Mouse (Mus musculus) liver, embryonic 11.5 days (tissue): Measurements from ENCODE around the gene St3gal4. TPM values are rescaled to one million over a fixed set of nuclear protein-coding genes. Genes with fewer than 3 reads are reported as not detected.
"Not testable (repeated sequence)": the region's sequence is repeated elsewhere in the genome, so short reads cannot be mapped to it uniquely, and the experiment has no call there.

Experiments used
- ATAC-seq: fragments of 200-750 bp; cut with Nextera tagmentation; replicated peaks from 2 replicates; pipeline ENCODE4 v1.8.0; 2017; ENCODE audit warnings: moderate number of reproducible peaks, mild to moderate bottlenecking, moderate TSS enrichment, moderate library complexity; ENCODE audit not compliant: low FRiP score
- DNase-seq: peaks from one replicate; pipeline ENCODE4 v3.0.0-alpha.2; 2017; ENCODE audit warnings: low spot score
- H3K27ac ChIP-seq: fragments of 300-500 bp; sonication (generic); 2 replicates; pipeline ENCODE4 v1.5.1; 2014; ENCODE audit warnings: mild to moderate bottlenecking, low read depth, low read length, control low read depth
- H3K27me3 ChIP-seq: fragments of 300-500 bp; sonication (generic); replicated peaks from 2 replicates; pipeline ENCODE4 v1.6.1; 2014; ENCODE audit warnings: low read length, mixed read lengths; ENCODE audit not compliant: control insufficient read depth, insufficient read depth
- H3K36me3 ChIP-seq: fragments of 300-500 bp; sonication (generic); 2 replicates; pipeline ENCODE4 v1.6.1; 2014; ENCODE audit warnings: mild to moderate bottlenecking, low read length, moderate library complexity, mixed read lengths; ENCODE audit not compliant: control insufficient read depth, insufficient read depth
- H3K4me1 ChIP-seq: fragments of 300-500 bp; sonication (generic); replicated peaks from 2 replicates; pipeline ENCODE4 v1.6.1; 2014; ENCODE audit warnings: low read length, mixed read lengths; ENCODE audit not compliant: control insufficient read depth, insufficient read depth
- H3K4me2 ChIP-seq: fragments of 300-500 bp; sonication (generic); 2 replicates; pipeline ENCODE4 v1.6.1; 2014; ENCODE audit warnings: mild to moderate bottlenecking, control low read depth, moderate library complexity
- H3K4me3 ChIP-seq: fragments of 300-500 bp; sonication (generic); 2 replicates; pipeline ENCODE4 v1.5.1; 2014; ENCODE audit warnings: low read depth, low read length, control low read depth
- H3K9ac ChIP-seq: fragments of 300-500 bp; sonication (generic); 2 replicates; pipeline ENCODE4 v1.6.1; 2014; ENCODE audit warnings: low read depth, low read length, control low read depth
- H3K9me3 ChIP-seq: fragments of 300-500 bp; sonication (generic); 2 replicates; pipeline ENCODE4 v1.6.1; 2016; ENCODE audit warnings: low read length, inconsistent platforms, mixed read lengths; ENCODE audit not compliant: control insufficient read depth
- WGBS: fragments of 180-500 bp; shearing (Covaris S2); extraction: QIAGEN DNeasy Blood & Tissue Kit; methylation state at CpG from one replicate; pipeline ENCODE4 v1.1.7; 2014; 5-methylcytosine and 5-hydroxymethylcytosine counted together
- polyA plus RNA-seq: library from polyadenylated mRNA; unstranded; fragments of >200 nt; fragmentation: Nextera tagmentation; extraction: Ambion mirVana; gene quantifications from 2 replicates; pipeline ENCODE4 v1.2.1, GENCODE M21; 2014

Gene St3gal4
- polyA plus RNA-seq, 1 experiment from 2014 or later = 34.8 TPM

DNA sequence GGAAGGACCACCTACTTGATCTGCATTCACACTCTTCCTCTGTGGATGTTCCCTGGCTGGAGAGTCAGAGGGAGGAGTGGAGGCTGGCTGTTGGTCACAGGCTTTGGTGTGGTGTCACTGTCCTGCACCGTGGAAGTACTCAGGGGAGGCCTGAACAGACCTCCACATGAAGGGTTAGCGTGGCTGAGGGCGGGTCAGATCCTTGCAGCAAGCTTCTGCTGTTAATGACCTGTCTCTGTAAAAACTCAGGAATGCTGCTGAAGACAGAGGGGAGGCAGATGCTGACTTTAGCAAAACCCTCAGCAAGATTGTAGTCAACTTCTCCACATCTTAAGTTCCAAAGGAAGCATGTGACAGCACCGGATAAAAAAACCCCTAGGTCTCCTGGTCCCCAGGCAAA lies 37.8 kb upstream of the St3gal4 start:
- Histone ChIP-seq H3K27me3 (no peaks in the 10 kb centered on the region), H3K4me1 (no peaks in the 10 kb centered on the region; the same call in 1 of the 2 replicates), H3K9ac (no peak overlapping the region), H3K27ac (no peak overlapping the region), H3K36me3 (no peaks in the 10 kb centered on the region; the same call in 1 of the 2 replicates), H3K4me3 (no peak overlapping the region), H3K9me3 (no peaks in the 10 kb centered on the region), H3K4me2 (no peak overlapping the region)
- 81% methylated on average over 4 of the region's 4 CpGs for WGBS
- DNase-seq (no peak), ATAC-seq (no peak)

DNA sequence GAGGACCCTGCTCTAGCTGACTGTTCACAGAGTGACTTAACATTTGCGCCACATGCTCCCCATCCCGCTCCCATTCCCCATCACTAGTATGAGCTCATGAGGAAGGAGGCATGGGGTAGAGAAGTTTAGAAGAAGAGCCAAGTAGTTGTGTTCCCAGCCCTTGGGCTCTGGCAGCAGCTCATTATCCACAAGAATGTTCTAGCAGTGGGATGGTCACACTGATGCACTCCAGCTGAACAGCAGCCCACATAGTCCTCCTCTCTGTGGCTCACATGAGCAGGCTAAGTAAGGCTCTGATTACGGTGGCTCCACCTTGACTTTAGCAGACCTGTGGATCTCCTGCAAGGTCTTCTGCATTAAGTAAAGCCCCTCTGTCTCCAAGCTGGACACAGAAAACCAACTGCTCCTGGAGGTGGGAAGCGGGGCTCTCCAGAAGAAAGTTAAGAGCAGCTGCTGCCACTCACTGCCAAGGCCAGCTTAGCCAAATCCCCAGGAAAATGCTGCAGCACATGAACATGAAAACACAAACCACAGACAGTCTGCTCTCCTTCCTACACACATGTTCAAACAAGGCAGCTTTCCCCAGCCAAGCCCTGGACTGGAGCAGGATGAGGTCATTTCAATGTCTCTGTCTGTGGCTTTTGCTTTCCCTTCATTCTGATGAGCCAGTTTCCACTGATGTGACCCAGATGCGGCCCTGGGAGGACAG lies 37.1 kb upstream of the St3gal4 start:
- no peak overlapping the region for H3K4me2 ChIP-seq
- H3K27ac ChIP-seq = no peak overlapping the region
- no peak overlapping the region for H3K4me3 ChIP-seq
- 85% methylated on average over 5 of the region's 5 CpGs for WGBS
- H3K4me1 ChIP-seq = no peaks in the 10 kb centered on the region; the same call in 1 of the 2 replicates
- no peaks in the 10 kb centered on the region for H3K9me3 ChIP-seq
- DNase-seq (no peak), ATAC-seq (no peak)
- no peaks in the 10 kb centered on the region for H3K27me3 ChIP-seq
- no peaks in the 10 kb centered on the region; the same call in 1 of the 2 replicates for H3K36me3 ChIP-seq
- H3K9ac ChIP-seq = no peak overlapping the region

DNA sequence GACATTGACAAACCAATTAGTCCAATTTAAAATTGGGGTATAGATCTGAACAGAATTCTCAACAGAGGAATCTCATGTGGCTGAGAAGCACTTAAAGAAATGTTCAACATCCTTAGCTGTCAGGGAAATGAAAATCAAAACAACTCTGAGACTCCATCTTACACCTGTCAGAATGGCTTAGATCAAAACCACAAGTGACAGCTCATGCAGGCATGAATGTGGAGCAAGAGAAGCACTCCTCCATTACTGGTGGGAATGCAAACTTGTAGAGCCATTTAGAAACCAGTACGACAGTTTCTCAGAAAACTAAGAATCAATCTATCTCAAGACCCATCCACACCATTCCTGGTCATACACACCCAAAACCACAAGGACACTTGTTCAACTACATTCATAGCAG lies 33.9 kb upstream of the St3gal4 start:
- 73% methylated on average over 1 of the region's 1 CpGs for WGBS

DNA sequence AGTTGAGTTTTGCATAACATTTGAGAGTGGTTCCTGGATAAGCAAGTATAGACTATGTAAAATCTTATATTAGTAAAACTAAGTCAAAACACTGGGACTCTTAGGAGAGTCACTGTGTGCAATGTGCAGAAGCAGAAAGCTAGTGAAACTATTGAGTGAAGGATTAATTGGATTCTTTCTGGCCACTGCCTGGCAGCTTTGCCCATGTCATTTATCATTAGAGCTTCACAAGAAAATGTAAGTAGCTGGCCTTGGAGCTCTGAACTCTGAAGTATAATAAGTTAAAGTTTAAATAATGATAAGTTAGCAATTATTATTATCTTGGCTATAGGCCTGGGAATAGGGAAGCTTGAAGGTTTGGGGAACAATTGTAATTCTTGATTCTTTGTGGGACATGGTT lies 29.8 kb upstream of the St3gal4 start:
- H3K9me3 ChIP-seq = not testable (repeated sequence)

More for the DNA sequence above, 33.9 kb upstream of the St3gal4 start:
- no peak overlapping the region for H3K9ac ChIP-seq
- DNase-seq (no peak), ATAC-seq (no peak)
- no peaks in the 10 kb centered on the region for H3K9me3 ChIP-seq
- H3K36me3 ChIP-seq = no peaks in the 10 kb centered on the region; the same call in 1 of the 2 replicates
- H3K27ac ChIP-seq = no peak overlapping the region
- H3K27me3 ChIP-seq = no peaks in the 10 kb centered on the region
- H3K4me3 ChIP-seq = no peak overlapping the region
- H3K4me1 ChIP-seq = peaks cover 3% of the 10 kb centered on the region; the same call in 1 of the 2 replicates
- H3K4me2 ChIP-seq = no peak overlapping the region

DNA sequence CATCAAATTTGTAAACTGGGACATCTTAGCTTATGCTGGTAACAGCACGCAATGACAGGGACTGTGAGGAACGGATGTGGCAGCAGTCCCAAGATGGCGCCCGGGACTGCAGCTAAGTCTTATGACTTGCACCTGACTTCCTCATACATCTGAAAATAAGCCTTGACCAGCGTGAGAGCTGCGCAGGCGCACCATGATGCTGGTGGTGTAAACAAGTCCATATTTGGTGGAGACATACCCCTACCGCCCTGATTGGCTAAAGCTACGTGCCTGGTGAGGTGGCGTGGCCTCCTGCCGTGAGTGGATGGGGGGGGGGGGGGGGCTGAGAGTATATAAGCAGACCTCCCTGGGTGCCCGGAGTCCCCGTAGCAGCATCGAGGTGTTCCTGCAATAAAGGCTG lies 28.2 kb upstream of the St3gal4 start:
- not testable (repeated sequence) for H3K4me1 ChIP-seq, H3K27me3 ChIP-seq, H3K9ac ChIP-seq, H3K4me3 ChIP-seq, DNase-seq, H3K4me2 ChIP-seq, ATAC-seq, H3K36me3 ChIP-seq, H3K27ac ChIP-seq, H3K9me3 ChIP-seq
- WGBS = 92% methylated on average over 13 of the region's 14 CpGs

More for the DNA sequence above, 29.8 kb upstream of the St3gal4 start:
- not testable (repeated sequence) for H3K4me2 ChIP-seq, H3K4me3 ChIP-seq, H3K4me1 ChIP-seq, ATAC-seq, H3K27me3 ChIP-seq, H3K36me3 ChIP-seq, H3K27ac ChIP-seq, DNase-seq, H3K9ac ChIP-seq

DNA sequence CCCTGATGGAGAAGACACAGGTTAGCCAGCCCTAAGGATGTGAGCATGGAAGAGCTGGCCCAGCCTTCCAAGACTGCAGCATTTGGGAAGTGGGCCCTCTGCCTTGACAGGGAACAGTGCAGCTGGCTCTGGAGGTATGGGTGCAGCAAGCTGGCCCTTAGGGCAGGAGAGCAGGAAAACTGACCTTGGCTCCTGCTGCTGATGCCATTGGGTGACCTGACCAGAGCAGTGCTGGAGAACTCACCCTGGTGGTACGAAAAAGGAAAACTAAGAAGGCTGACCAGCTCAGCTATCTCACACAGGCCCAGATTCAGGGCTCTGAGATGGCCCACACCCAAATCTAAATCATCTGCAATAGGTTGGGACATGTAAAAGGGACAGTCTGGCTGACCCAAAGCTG lies 26.8 kb upstream of the St3gal4 start:
- no peak for DNase-seq
- Histone ChIP-seq H3K9me3 (no peaks in the 10 kb centered on the region), H3K9ac (no peak overlapping the region), H3K27me3 (no peaks in the 10 kb centered on the region), H3K4me1 (0 out of 2 replicates have a peak, but pooled peaks cover 6% of the 10 kb centered on the region), H3K36me3 (no peaks in the 10 kb centered on the region; the same call in 1 of the 2 replicates), H3K27ac (no peak overlapping the region), H3K4me2 (no peak overlapping the region), H3K4me3 (no peak overlapping the region)
- 81% methylated on average over 1 of the region's 1 CpGs for WGBS
- no peak for ATAC-seq

DNA sequence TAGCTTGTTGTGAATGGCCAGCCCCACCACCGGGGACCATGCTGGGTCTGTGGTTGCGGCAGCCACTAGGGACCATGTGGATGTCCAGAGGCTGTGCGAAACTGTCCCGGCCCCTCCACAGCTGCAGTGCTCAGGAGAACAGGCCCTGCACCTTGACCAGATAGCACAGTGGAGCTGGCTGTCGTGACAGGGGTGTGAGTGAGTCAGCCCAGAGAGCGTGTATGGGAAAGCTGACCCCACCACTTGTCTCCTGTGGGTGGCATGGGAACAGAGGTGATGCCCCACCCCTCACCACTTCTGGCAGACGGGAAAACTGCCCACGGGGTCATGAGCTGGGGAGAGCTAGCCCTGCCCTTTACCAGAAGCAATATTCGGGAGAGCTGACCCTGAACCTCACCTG lies 26.1 kb upstream of the St3gal4 start:
- Histone ChIP-seq H3K9ac (no peak overlapping the region), H3K27ac (no peak overlapping the region), H3K27me3 (no peaks in the 10 kb centered on the region), H3K36me3 (no peaks in the 10 kb centered on the region; the same call in 1 of the 2 replicates), H3K4me2 (no peak overlapping the region), H3K4me3 (no peak overlapping the region), H3K9me3 (no peaks in the 10 kb centered on the region), H3K4me1 (0 out of 2 replicates have a peak, but pooled peaks cover 6% of the 10 kb centered on the region)
- DNase-seq (no peak), ATAC-seq (0 out of 2 replicates have a peak, but pooled peaks have one; percentile 26)
- 81% methylated on average over 9 of the region's 9 CpGs for WGBS

DNA sequence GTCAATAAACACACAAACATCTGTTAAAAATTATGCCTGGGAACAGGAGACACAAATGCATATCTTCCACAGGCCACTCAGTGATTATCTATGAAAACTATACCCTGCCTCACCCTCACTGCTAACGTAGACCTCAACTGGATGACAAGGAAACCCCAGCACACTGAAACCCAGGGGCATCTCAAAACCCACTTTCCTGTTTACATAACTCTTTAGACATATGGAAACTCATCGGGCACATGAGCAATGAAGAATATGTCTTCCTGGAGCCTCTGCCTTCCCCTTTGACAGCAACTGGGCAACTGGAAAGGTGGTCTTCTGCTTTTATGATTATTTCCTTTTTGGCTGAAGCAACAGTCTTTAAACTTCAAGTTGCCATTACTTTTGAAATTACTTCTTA lies 23.2 kb upstream of the St3gal4 start:
- ATAC-seq = no peak
- Histone ChIP-seq H3K27me3 (no peaks in the 10 kb centered on the region), H3K9me3 (no peaks in the 10 kb centered on the region), H3K9ac (no peak overlapping the region), H3K36me3 (no peaks in the 10 kb centered on the region; the same call in 1 of the 2 replicates), H3K27ac (no peak overlapping the region), H3K4me2 (no peak overlapping the region), H3K4me3 (no peak overlapping the region), H3K4me1 (peaks cover 3% of the 10 kb centered on the region; the same call in 1 of the 2 replicates)
- 51% methylated on average over 2 of the region's 2 CpGs for WGBS
- DNase-seq = no peak

DNA sequence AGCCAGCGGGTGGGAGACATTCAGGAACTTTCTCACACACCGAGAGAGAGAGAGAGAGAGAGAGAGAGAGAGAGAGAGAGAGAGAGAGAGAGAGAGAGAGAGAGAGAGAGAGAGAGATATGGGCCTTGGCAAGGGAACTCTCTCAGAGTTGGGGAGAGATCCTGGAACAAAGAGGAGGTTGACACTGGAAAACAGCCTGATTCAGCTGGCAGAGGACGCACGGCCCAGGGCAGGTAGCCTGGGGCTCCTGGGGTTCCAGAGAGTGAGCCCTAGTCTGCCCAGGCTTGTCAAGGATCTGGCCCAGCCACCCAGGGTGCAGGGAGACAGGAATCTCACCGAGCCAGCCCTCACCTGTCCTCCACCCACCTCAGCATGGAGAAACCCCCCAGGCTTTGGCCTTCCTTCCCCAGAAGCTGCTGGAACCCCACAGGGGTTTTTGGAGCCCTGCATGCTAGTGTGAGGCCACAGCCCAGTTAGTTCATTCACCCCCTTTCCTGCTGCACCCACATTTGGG lies 20.2 kb upstream of the St3gal4 start:
- H3K36me3 ChIP-seq = peaks cover 2% of the 10 kb centered on the region; the same call in 1 of the 2 replicates
- H3K27ac ChIP-seq = no peak overlapping the region
- H3K4me1 ChIP-seq = peaks cover 3% of the 10 kb centered on the region; the same call in 1 of the 2 replicates
- H3K9me3 ChIP-seq = no peaks in the 10 kb centered on the region
- DNase-seq = no peak
- no peak for ATAC-seq
- no peak overlapping the region for H3K9ac ChIP-seq
- H3K4me3 ChIP-seq = no peak overlapping the region
- 86% methylated on average over 4 of the region's 5 CpGs for WGBS
- H3K4me2 ChIP-seq = no peak overlapping the region
- H3K27me3 ChIP-seq = no peaks in the 10 kb centered on the region
